Mouse (Mus musculus): ENCODE results near the gene Apoc1. TPM values are rescaled to one million over a fixed set of nuclear protein-coding genes. Genes with fewer than 3 reads are reported as not detected.
"Not testable (repeated sequence)": the region's sequence is repeated elsewhere in the genome, so short reads cannot be mapped to it uniquely, and the experiment has no call there.

Apoc1 gene
- polyA plus RNA-seq, 1 experiment from 2014 or later, result 79.6 TPM

GRCm38 (mm10) chr7:19693421-19693820, 961 bp upstream of the Apoc1 start:
- H3K27ac ChIP-seq (replicated peaks), result no peak overlapping the region
- 28% methylated on average over 10 of the region's 10 CpGs for WGBS
- no peak overlapping the region for H3K4me3 ChIP-seq (ENCODE audit: low read depth, low read length)
- peak; percentile 27; the same call in 1 of the 2 replicates for ATAC-seq (ENCODE audit: low FRiP score, low TSS enrichment)
- H3K9me3 ChIP-seq (ENCODE audit: control insufficient read depth, low read length), result no peaks in the 10 kb centered on the region
- H3K27me3 ChIP-seq (ENCODE audit: control insufficient read depth, insufficient read depth, low read length), result no peaks in the 10 kb centered on the region
- TF ChIP-seq CTCF (IDR thresholded peaks at IDR 0.05; ENCODE audit: low read depth) (no peak), EP300 (optimal IDR thresholded peaks at IDR 0.05) (no peak)
- H3K4me2 ChIP-seq (replicated peaks; ENCODE audit: low read depth), result no peak overlapping the region
- no peak overlapping the region for H3K9ac ChIP-seq (ENCODE audit: low read length)
- H3K4me1 ChIP-seq (replicated peaks; ENCODE audit: control insufficient read depth, insufficient read depth), result peaks cover under 1% of the 10 kb centered on the region; the same call in 1 of the 2 replicates
- H3K36me3 ChIP-seq (ENCODE audit: control insufficient read depth, insufficient read depth, low read length), result no peaks in the 10 kb centered on the region
- DNase-seq (ENCODE audit: low spot score), result peak; percentile 50

GRCm38 (mm10) chr7:19691434-19691833, 1.0 kb downstream of the Apoc1 start:
- Histone ChIP-seq H3K4me1 (replicated peaks; ENCODE audit: control insufficient read depth, insufficient read depth) (no peaks in the 10 kb centered on the region; the same call in 1 of the 2 replicates), H3K36me3 (ENCODE audit: control insufficient read depth, insufficient read depth, low read length) (no peaks in the 10 kb centered on the region), H3K9me3 (ENCODE audit: control insufficient read depth, low read length) (no peaks in the 10 kb centered on the region), H3K27me3 (ENCODE audit: control insufficient read depth, insufficient read depth, low read length) (no peaks in the 10 kb centered on the region), H3K9ac (ENCODE audit: low read length) (no peak overlapping the region), H3K27ac (replicated peaks) (peak overlapping the region; percentile 45; the same call in 1 of the 2 replicates), H3K4me3 (ENCODE audit: low read depth, low read length) (no peak overlapping the region), H3K4me2 (replicated peaks; ENCODE audit: low read depth) (no peak overlapping the region; the same call in 1 of the 2 replicates)
- DNase-seq (ENCODE audit: low spot score) (no peak), ATAC-seq (ENCODE audit: low FRiP score, low TSS enrichment) (no peak)
- TF ChIP-seq CTCF (IDR thresholded peaks at IDR 0.05; ENCODE audit: low read depth) (no peak), EP300 (optimal IDR thresholded peaks at IDR 0.05) (no peak)
- WGBS, result 68% methylated on average over 6 of the region's 6 CpGs

DNA sequence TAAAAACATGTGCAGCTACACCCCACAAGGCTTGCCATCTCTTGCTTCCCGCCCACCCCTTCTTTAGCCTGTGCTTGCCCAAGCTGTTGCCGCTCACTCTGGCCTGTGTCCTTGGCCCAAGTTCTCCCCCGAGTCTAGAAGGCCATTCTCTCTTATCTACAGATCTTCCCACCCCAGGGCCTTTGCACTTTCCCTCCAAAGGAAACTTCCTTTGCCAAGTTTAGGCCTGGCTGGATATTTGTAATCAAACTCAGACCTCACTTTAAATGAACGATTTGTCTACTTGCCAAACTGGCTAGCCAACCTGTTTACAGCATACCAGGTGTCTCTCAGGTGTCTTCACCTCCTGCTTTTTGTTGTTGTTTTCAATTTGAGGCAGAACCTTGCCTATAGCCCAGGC, 1.6 kb downstream of the Apoc1 start:
- Histone ChIP-seq H3K4me1 (replicated peaks; ENCODE audit: control insufficient read depth, insufficient read depth) (no peaks in the 10 kb centered on the region; the same call in 1 of the 2 replicates), H3K36me3 (ENCODE audit: control insufficient read depth, insufficient read depth, low read length) (no peaks in the 10 kb centered on the region), H3K27ac (replicated peaks) (no peak overlapping the region), H3K9ac (ENCODE audit: low read length) (no peak overlapping the region), H3K4me3 (ENCODE audit: low read depth, low read length) (no peak overlapping the region), H3K4me2 (replicated peaks; ENCODE audit: low read depth) (no peak overlapping the region), H3K27me3 (ENCODE audit: control insufficient read depth, insufficient read depth, low read length) (no peaks in the 10 kb centered on the region), H3K9me3 (ENCODE audit: control insufficient read depth, low read length) (no peaks in the 10 kb centered on the region)
- TF ChIP-seq EP300 (optimal IDR thresholded peaks at IDR 0.05), result no peak
- no peak for TF ChIP-seq CTCF (IDR thresholded peaks at IDR 0.05; ENCODE audit: low read depth)
- 84% methylated on average over 4 of the region's 4 CpGs for WGBS
- no peak for DNase-seq (ENCODE audit: low spot score)
- ATAC-seq (ENCODE audit: low FRiP score, low TSS enrichment), result no peak

- Histone ChIP-seq H3K36me3 (ENCODE audit: control insufficient read depth, insufficient read depth, low read length) (no peaks in the 10 kb centered on the region), H3K9me3 (ENCODE audit: control insufficient read depth, low read length) (no peaks in the 10 kb centered on the region), H3K27ac (replicated peaks) (no peak overlapping the region), H3K4me2 (replicated peaks; ENCODE audit: low read depth) (no peak overlapping the region), H3K4me1 (replicated peaks; ENCODE audit: control insufficient read depth, insufficient read depth) (no peaks in the 10 kb centered on the region; the same call in 1 of the 2 replicates), H3K4me3 (ENCODE audit: low read depth, low read length) (no peak overlapping the region), H3K9ac (ENCODE audit: low read length) (no peak overlapping the region), H3K27me3 (ENCODE audit: control insufficient read depth, insufficient read depth, low read length) (no peaks in the 10 kb centered on the region)
- TF ChIP-seq EP300 (optimal IDR thresholded peaks at IDR 0.05), result no peak
- no peak for TF ChIP-seq CTCF (IDR thresholded peaks at IDR 0.05; ENCODE audit: low read depth)
- no peak for ATAC-seq (ENCODE audit: low FRiP score, low TSS enrichment)
- WGBS, result 85% methylated on average over 2 of the region's 2 CpGs
- DNase-seq (ENCODE audit: low spot score), result no peak
Observed at GRCm38 (mm10) chr7:19688611-19689010, 3.8 kb downstream of the Apoc1 start.

GRCm38 (mm10) chr7:19688101-19688500, 4.4 kb downstream of the Apoc1 start:
- no peak for DNase-seq (ENCODE audit: low spot score)
- Histone ChIP-seq H3K4me3 (ENCODE audit: low read depth, low read length) (no peak overlapping the region), H3K27ac (replicated peaks) (no peak overlapping the region), H3K9me3 (ENCODE audit: control insufficient read depth, low read length) (no peaks in the 10 kb centered on the region), H3K4me1 (replicated peaks; ENCODE audit: control insufficient read depth, insufficient read depth) (no peaks in the 10 kb centered on the region), H3K27me3 (ENCODE audit: control insufficient read depth, insufficient read depth, low read length) (no peaks in the 10 kb centered on the region), H3K9ac (ENCODE audit: low read length) (no peak overlapping the region), H3K36me3 (ENCODE audit: control insufficient read depth, insufficient read depth, low read length) (no peaks in the 10 kb centered on the region), H3K4me2 (replicated peaks; ENCODE audit: low read depth) (no peak overlapping the region)
- TF ChIP-seq CTCF (IDR thresholded peaks at IDR 0.05; ENCODE audit: low read depth) (no peak), EP300 (optimal IDR thresholded peaks at IDR 0.05) (no peak)
- WGBS, result 93% methylated on average over 10 of the region's 10 CpGs
- no peak for ATAC-seq (ENCODE audit: low FRiP score, low TSS enrichment)

DNA sequence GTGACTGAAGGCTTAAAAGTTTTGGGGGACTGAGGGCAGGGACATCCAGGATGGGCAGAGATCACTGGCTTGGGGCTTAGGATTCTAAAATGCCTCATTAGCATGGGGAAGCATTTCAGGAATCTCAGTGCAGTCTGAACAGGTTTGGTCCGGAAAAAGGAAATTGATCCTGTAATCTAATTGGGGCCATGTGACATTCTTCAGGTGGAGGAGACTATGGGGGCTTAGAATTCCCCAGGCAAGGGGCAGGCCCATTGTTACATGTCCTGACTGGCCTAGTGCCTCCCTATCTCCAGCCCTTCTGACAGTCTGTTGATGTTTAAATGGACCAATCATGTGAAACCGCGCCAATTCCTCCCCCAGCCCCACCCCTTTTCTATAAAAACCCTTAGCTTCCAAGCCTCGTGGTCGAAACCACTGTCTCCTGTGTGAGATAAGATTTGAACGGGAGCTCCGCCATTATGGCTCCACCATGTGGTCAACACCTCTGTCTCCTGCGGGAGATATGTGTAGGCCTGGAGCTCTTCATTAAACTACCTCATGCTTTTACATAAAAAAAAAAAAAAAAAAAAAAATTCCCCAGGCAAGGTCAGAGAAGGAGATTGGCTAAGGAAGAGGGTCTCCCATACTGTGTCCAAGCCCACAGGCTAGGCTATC, 5.4 kb downstream of the Apoc1 start:
- H3K27ac ChIP-seq (replicated peaks); H3K27me3 ChIP-seq (ENCODE audit: control insufficient read depth, insufficient read depth, low read length); H3K4me1 ChIP-seq (replicated peaks; ENCODE audit: control insufficient read depth, insufficient read depth); DNase-seq (ENCODE audit: low spot score); H3K4me2 ChIP-seq (replicated peaks; ENCODE audit: low read depth); H3K9ac ChIP-seq (ENCODE audit: low read length); H3K36me3 ChIP-seq (ENCODE audit: control insufficient read depth, insufficient read depth, low read length); H3K9me3 ChIP-seq (ENCODE audit: control insufficient read depth, low read length); H3K4me3 ChIP-seq (ENCODE audit: low read depth, low read length): not testable (repeated sequence)
- WGBS, result 48% methylated on average over 8 of the region's 8 CpGs
- ATAC-seq (ENCODE audit: low FRiP score, low TSS enrichment), result 0 out of 2 replicates have a peak, but pooled peaks have one; percentile 8
